Mouse (Mus musculus): ENCODE results near the gene Btbd10. TPM values are rescaled to one million over a fixed set of nuclear protein-coding genes. Genes with fewer than 3 reads are reported as not detected.

Gene Btbd10
- total RNA-seq (2021) = 100 to 1,000 TPM in 1 of 2 experiments, 10 to 100 TPM in 1; 92.2 to 100 TPM

- DNase-seq (ENCODE audit: low spot score in 2 of 2) = peak; percentile 93 to 97
- intact Hi-C loops (cut with DNase I) = no loop called here
Observed at GRCm38 (mm10) chr7:113368746-113369619, at the start of gene Btbd10. Gene Btbd10 (minus strand): TSS chr7:113369392.

GRCm38 (mm10) chr7:113416536-113416935, 47.3 kb upstream of the Btbd10 start:
- DNase-seq (ENCODE audit: low spot score in 2 of 2) = no peak
- intact Hi-C loops (cut with DNase I) = no loop called here

GRCm38 (mm10) chr7:113415256-113415655, 46.1 kb upstream of the Btbd10 start:
- no peak for DNase-seq (ENCODE audit: low spot score in 2 of 2)
- intact Hi-C loops (cut with DNase I) = no loop called here

GRCm38 (mm10) chr7:113408712-113409111, 39.5 kb upstream of the Btbd10 start:
- intact Hi-C loops (cut with DNase I) = no loop called here

GRCm38 (mm10) chr7:113398083-113398482, 28.9 kb upstream of the Btbd10 start:
- DNase-seq (ENCODE audit: low spot score in 2 of 2) = peak in 1 of 2 experiments; percentile 26

More at GRCm38 (mm10) chr7:113408712-113409111, 39.5 kb upstream of the Btbd10 start:
- no peak for DNase-seq (ENCODE audit: low spot score in 2 of 2)

GRCm38 (mm10) chr7:113396661-113397060, 27.5 kb upstream of the Btbd10 start:
- DNase-seq (ENCODE audit: low spot score in 2 of 2) = no peak
- intact Hi-C loops (cut with DNase I) = no loop called here

More at GRCm38 (mm10) chr7:113398083-113398482, 28.9 kb upstream of the Btbd10 start:
- intact Hi-C loops (cut with DNase I) = no loop called here

- DNase-seq (ENCODE audit: low spot score in 2 of 2) = no peak
- intact Hi-C loops (cut with DNase I) = no loop called here
Observed at GRCm38 (mm10) chr7:113391619-113392018, 22.4 kb upstream of the Btbd10 start.

GRCm38 (mm10) chr7:113388470-113388869, 19.3 kb upstream of the Btbd10 start, which contains the start of gene Pth:
Gene Pth (minus strand): TSS chr7:113388570.
- no peak for DNase-seq (ENCODE audit: low spot score in 2 of 2)
- intact Hi-C loops (cut with DNase I) = no loop called here

GRCm38 (mm10) chr7:113377875-113378658, 8.9 kb upstream of the Btbd10 start:
- intact Hi-C loops (cut with DNase I) = loop anchor here (1.0 to 10.0 kb wide), 4 partner anchors 57 to 644 kb away; partner anchors contain the start of gene Far1
- DNase-seq (ENCODE audit: low spot score in 2 of 2) = peak; percentile 37 to 39

- DNase-seq (ENCODE audit: low spot score in 2 of 2) = no peak
- intact Hi-C loops (cut with DNase I) = loop anchor here (10.0 kb wide), 2 partner anchors 62 to 142 kb away; partner anchors contain the start of gene Far1
Observed at GRCm38 (mm10) chr7:113372682-113373081, 3.5 kb upstream of the Btbd10 start.

- intact Hi-C loops (cut with DNase I) = loop anchor here (10.0 kb wide), 2 partner anchors 65 to 145 kb away; partner anchors contain the start of gene Far1
- DNase-seq (ENCODE audit: low spot score in 2 of 2) = peak; percentile 78 to 81
Observed at GRCm38 (mm10) chr7:113369620-113370340, 588 bp upstream of the Btbd10 start.

GRCm38 (mm10) chr7:113367440-113367839, 1.8 kb downstream of the Btbd10 start:
- intact Hi-C loops (cut with DNase I) = no loop called here
- no peak for DNase-seq (ENCODE audit: low spot score in 2 of 2)

GRCm38 (mm10) chr7:113349089-113349488, 20.1 kb downstream of the Btbd10 start:
- no peak for DNase-seq (ENCODE audit: low spot score in 2 of 2)
- intact Hi-C loops (cut with DNase I) = no loop called here

GRCm38 (mm10) chr7:113347694-113348093, 21.5 kb downstream of the Btbd10 start:
- intact Hi-C loops (cut with DNase I) = no loop called here
- no peak for DNase-seq (ENCODE audit: low spot score in 2 of 2)

GRCm38 (mm10) chr7:113347271-113347670, 21.9 kb downstream of the Btbd10 start:
- intact Hi-C loops (cut with DNase I) = no loop called here
- peak; percentile 62 to 69 for DNase-seq (ENCODE audit: low spot score in 2 of 2)

GRCm38 (mm10) chr7:113335250-113335649, 33.9 kb downstream of the Btbd10 start:
- DNase-seq (ENCODE audit: low spot score in 2 of 2) = no peak
- intact Hi-C loops (cut with DNase I) = no loop called here

- no peak for DNase-seq (ENCODE audit: low spot score in 2 of 2)
- intact Hi-C loops (cut with DNase I) = no loop called here
Observed at GRCm38 (mm10) chr7:113334036-113334435, 35.2 kb downstream of the Btbd10 start.

- intact Hi-C loops (cut with DNase I) = no loop called here
- DNase-seq (ENCODE audit: low spot score in 2 of 2) = no peak
Observed at GRCm38 (mm10) chr7:113320128-113320527, 49.1 kb downstream of the Btbd10 start.

GRCm38 (mm10) chr7:113311784-113312183, 57.4 kb downstream of the Btbd10 start:
- intact Hi-C loops (cut with DNase I) = loop anchor here (1.0 to 2.0 kb wide), 2 partner anchors 169 to 391 kb away; no protein-coding TSS in a partner anchor
- DNase-seq (ENCODE audit: low spot score in 2 of 2) = peak in 1 of 2 experiments; percentile 57

Data from left cerebral cortex, postnatal 36 days (tissue).